Mouse (Mus musculus) ES-CJ7 (cell line): ENCODE data around the gene Gm21974.
"Not testable (repeated sequence)": the region's sequence is repeated elsewhere in the genome, so short reads cannot be mapped to it uniquely, and the experiment has no call there.

ENCODE experiments used
- DNase-seq: peaks from one replicate; pipeline ENCODE4 v3.0.0; 2011; ENCODE audit warnings: low read depth, low spot score

The Gm21974 gene

GRCm38 (mm10) chr7:127876467-127877348 lies 18.5 kb downstream of the Gm21974 start, which contains the start of gene Zfp668:
Gene Zfp668 (minus strand): TSS chr7:127876828.
- peak; percentile 97 for DNase-seq

- DNase-seq: peak; percentile 78
Observed at GRCm38 (mm10) chr7:127876041-127876466, 19.2 kb downstream of the Gm21974 start, which contains the start of gene Zfp646. Gene Zfp646 (plus strand): TSS chr7:127876221.

DNA sequence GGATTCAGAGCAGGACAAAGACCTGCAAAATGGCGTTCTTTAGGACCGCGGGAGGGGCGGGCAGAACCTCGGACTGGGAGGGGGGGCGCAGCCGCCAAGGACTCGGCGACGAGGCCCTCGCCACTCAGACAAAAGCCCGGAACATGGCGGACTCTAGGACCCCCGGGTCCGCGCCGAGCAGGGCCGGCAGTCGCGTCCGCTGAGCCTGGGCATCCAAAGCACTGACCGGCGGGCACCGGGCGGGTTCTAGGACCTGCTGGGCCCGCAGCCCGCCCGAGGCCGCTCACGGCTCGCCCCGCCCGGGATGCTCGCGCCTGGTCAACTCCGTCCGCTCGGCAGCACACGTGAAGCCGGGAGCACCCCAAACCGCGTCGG lies 19.6 kb downstream of the Gm21974 start:
- peak; percentile 85 for DNase-seq

- no peak for DNase-seq
Observed at GRCm38 (mm10) chr7:127874812-127875626, 20.2 kb downstream of the Gm21974 start.

DNA sequence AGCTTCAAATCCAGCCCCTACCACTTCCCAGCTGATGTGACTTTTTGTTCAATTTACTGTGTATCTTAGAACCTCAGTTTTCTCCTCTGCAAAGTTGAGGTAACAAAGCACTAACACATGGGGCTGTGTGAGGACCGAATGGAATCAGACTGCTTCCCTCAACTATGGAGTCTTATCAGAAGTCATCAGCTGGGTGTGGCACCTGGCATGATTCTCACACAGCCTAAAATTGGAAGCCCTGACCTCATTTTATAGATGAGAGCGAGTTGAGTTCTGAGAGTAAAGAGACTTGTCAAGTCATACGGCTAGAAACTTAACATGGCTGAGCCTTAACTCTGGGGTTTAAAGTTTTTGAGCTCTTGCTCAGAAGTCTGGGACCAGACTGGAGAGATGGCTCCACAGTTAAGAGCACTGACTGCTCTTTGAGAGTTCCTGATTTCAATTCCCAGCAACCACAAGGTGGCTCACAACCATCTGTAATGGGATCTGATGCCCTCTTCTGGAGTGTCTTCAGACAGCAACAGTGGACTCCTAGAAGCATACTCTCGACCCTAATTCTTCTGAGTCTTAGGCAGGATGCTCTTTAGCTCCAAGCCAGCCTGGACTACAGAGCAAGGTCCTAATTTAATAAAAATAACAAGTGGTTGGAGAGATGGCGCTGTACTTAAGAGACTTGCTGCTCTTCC lies 25.0 kb downstream of the Gm21974 start:
- DNase-seq: peak; percentile 64

DNA sequence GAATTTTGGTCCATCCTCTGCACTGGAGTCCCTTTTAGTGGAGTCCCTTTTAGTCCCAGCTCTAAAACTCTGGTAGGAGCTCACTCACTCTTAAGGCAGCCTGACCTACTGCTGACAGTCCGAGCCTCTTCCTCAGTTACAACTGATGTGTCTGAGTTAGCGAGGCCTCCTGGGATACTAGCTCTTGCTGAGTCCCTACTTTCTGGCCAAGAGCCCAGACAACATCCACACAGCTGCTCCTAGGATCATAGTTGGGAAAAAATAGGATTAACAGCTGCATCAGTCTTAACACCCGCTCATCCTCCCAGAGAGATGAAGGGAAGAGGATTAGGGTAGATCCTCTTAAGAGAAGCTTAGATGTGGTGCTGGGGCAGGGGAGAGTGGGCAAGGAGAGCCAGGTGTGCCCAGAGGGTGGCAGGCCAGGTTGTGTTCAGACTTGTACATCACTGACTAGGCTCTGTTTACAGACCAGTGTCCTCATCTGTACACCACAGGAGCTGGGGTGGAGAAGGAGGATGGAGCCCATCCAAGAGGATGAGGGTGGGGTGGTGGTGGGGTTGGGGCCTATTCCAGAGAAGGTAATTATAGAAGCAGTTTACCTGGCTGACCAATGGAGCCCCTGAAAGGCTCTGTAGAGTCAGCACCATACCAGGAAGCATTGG lies 26.0 kb downstream of the Gm21974 start:
- no peak for DNase-seq

- peak; percentile 75 for DNase-seq
Observed at GRCm38 (mm10) chr7:127867641-127868040, 27.6 kb downstream of the Gm21974 start.

DNA sequence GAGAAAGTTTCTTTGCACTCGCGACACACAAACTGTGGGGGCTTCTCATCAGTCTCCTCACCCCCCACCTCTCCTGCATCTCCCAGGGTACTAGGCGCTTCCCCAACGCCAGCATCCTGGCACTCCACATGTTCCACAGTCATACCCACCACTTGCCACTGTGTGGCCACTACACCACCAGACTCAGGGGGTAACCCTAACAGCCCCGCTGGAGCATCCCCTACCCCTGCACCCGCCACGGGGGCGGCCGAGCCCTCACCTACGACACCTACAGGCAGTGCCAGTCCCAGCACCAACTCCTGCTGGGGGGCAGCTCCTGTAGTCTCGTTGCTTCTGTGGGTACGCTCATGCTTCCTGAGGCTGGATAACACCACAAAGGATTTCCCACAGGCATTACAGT lies 28.8 kb downstream of the Gm21974 start:
- no peak for DNase-seq

DNA sequence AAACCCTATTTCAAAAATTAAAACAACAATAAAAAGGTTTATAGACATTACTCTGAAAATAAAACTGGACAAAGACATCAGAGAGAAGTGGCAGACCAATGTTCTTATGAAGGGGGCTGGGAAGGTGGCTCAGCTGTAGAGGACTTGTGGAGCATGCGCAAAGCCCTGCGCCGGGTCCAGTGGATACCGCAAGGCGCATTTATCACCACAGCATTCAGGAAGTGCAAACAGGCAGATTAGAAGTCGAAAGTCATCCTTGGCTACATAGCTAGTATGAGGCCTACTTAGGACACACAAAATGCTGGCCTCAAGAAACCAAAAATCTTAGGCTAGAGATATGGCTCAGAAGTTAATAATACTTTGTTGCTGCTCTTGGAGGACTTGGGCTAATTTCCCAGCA lies 37.0 kb downstream of the Gm21974 start:
- no peak for DNase-seq

DNA sequence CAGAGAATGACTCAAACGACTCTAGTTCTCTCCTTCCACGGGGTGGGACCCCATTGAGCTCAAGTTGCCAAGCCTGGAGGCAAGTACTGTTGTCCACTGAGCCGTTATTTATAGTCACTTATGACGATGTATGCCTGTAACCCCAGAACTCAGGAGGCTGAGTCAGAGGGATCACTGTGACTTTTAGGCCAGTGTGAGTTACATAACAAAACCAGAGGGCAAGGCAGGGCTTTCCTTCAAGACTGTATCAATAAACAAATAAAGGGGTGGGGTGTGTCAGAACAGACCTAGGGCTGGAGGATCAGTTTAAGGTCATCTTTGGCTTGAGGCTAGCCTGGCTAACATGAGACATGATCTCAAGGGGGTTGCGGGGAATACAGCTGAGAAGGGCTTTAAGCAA lies 44.3 kb downstream of the Gm21974 start:
- DNase-seq: no peak

DNA sequence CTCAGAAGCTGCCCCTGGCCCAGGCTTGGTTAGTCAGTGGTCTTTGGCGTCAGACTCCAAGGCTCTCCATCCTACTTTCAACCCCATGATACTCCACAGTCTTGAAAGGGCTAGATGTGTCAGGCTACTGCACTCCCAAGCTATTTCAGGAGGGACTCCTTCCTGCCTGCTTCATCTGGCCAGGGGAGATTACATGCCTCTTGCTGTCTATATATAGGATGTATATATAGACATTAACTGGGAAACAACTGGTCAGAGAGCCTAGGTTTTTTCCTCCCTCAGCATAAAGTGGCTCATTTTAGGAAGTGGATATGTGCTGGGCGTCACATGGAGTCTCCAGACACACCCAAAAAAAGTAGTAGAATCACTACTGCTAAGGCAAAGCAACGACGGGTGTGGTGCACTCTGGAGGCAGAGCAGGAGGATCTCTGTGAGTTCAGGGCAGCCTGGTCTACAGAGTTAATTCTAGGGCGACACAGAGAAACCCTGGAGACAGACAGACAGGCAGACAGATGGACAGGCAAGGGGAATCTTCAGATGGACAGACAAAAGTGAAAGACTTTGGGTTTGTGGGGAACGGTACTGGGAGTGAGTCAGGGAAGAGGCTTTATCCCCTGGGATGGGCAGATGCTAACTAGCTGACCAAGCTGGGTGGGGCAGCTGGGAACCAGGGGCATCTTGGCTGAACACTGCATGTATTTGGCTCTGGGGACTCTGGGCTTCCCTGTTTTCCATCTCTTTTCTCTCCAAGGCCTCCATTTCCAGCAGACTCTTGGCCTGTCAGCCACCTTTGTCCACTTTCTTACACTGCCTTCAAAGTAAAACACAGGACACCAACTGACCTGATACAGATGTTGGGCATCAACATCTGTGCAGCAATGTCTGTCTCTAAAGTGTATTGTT lies 45.0 kb downstream of the Gm21974 start:
- DNase-seq: no peak

GRCm38 (mm10) chr7:127842001-127842718 lies 53.1 kb downstream of the Gm21974 start:
- peak; percentile 83 for DNase-seq

DNA sequence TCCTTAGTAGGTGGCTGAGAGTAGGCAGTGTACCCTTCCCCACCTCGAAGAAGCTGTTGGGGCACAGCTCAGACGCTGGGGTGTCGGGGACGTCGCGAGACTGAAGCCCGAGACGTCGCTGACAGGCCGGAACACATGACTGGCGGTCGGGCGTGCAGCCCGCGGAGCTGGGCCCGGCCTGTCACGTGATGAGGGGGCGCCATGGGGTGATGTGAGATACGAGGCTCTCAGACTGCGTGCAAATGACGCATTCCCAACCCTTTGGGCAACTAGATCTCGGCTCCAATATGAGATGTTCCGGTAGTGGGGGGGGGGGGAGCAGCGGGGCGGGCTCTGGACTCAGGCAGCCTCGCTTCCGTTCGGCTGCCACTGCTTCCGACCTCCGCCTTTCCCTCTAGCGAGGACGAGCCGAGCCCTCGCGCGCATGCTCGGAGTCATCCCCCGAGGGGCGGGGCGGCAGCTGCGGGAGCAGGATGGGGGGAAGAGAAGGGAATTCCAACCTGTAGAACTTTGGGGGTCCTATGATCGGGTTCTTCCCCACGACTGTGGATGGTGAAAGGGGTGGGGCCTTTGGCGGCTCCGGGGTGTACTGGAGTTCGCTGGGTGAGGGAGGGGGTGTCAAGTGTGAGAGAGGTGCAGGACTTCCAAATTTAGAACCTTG lies 53.8 kb downstream of the Gm21974 start:
- peak; percentile 89 for DNase-seq

GRCm38 (mm10) chr7:127840886-127841285 lies 54.4 kb downstream of the Gm21974 start:
- peak; percentile 20 for DNase-seq

DNA sequence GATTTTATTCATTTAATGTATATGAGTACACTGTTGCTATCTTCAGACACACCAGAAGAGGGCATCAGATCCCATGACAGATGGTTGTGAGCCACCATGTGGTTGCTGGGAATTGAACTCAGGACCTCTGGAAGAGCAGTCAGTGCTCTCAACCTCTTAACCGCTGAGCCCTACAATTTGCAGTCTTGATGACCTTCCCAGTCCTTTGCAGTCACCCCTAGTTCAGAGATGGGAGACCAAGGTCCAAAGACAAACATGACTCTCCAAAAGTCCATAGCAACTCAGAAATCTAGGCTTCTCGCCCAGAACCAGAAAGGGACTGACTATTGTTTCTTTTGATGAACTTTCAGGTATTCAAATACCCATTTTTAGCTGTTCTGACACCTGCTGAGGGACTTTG lies 55.2 kb downstream of the Gm21974 start:
- DNase-seq: not testable (repeated sequence)

DNA sequence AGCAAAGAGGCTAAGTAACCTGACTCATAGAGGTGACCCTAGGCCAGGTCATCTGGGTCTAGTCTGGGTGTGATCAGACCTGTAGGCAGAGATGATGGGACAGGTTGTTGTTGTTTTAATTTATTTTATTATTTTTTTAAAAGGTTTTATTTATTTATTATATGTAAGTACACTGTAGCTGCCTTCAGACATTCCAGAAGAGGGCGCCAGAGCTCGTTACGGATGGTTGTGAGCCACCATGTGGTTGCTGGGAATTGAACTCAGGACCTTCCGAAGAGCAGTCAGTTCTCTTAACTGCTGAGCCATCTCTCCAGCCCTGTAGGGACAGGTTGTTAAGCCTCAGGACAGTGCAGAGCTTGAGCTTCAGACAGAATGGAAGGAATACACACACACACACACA lies 57.4 kb downstream of the Gm21974 start:
- peak; percentile 30 for DNase-seq

- no peak for DNase-seq
Observed at GRCm38 (mm10) chr7:127837473-127837872, 57.8 kb downstream of the Gm21974 start.
